ENCODE assay signal across 8 mouse cellular contexts in the genomic region with DNA sequence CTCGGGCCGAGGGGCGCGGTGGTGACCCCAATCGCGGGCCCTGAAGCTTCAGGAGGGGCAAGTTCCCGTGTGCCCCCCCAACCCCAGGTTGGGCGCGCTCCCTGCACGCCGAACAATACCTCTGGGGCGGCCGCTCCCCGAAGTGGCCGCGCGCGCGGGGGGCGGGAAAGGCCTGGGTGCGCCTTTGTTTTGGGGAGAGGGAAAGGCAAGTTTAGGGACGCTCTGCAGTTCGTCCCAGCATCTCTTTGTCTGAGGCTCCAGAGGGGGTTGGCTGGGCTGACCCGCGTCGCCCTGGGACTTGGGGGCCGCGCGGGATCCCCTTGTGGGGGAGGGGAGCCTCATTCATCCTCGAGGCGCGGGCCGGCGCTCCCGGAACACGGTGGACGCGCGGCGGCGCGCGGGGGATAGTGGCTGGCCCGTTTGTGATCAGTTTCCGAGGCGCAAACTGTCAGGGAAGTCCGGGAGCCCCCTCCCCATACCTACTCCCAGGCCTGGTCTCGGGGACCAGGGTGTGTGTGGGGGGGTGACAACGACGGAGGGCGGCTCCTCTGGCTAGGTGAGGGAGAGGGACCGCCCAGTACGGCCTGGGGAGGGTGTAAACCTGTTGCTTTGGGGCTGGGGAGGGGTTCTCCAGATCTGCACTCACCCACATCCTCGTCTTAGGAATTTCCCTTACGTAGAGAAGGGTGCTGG. TPM values are rescaled to one million over a fixed set of nuclear protein-coding genes. Genes with fewer than 3 reads are reported as not detected.
DNase-seq lines count a peak whose midpoint lies in the region; ATAC-seq and TF ChIP-seq lines count a peak whose summit lies in the region.

No protein-coding gene starts in this region.

- H3K4me2 ChIP-seq in embryonic facial prominence, embryonic 15.5 days (replicated peaks): peak overlapping the region; percentile 51
- H3K4me2 ChIP-seq in heart, embryonic 16.5 days (ENCODE audit: low read depth, low read length): peak overlapping the region; percentile 63
- H3K4me2 ChIP-seq in lung, embryonic 14.5 days: peak overlapping the region; percentile 70

- peak overlapping the region; percentile 55 for H3K9ac ChIP-seq in embryonic facial prominence, embryonic 15.5 days
- peak overlapping the region; percentile 93 for H3K9ac ChIP-seq in heart, embryonic 16.5 days (ENCODE audit: low read length)
- peak overlapping the region; percentile 83 for H3K9ac ChIP-seq in lung, embryonic 14.5 days

- H3K27ac ChIP-seq in embryonic facial prominence, embryonic 15.5 days (replicated peaks): peak overlapping the region; percentile 96
- H3K27ac ChIP-seq in heart, embryonic 16.5 days (ENCODE audit: low read length): peak overlapping the region; percentile 98
- H3K27ac ChIP-seq in lung, embryonic 14.5 days (ENCODE audit: low read depth): peak overlapping the region; percentile 96

- no peaks in the 10 kb centered on the region for H3K9me3 ChIP-seq in embryonic facial prominence, embryonic 15.5 days (replicated peaks)
- H3K9me3 ChIP-seq in heart, embryonic 16.5 days (replicated peaks; ENCODE audit: control insufficient read depth, low read length): no peaks in the 10 kb centered on the region
- no peaks in the 10 kb centered on the region for H3K9me3 ChIP-seq in lung, embryonic 14.5 days (ENCODE audit: low read depth, low read length)

- no peak for TF ChIP-seq CTCF in lung, embryonic 14.5 days (IDR thresholded peaks at IDR 0.05; ENCODE audit: low read depth)

- peak; percentile 70 for DNase-seq in CD4-positive, CD25-positive, alpha-beta regulatory T cell, adult 2 months (ENCODE audit: low read depth, low spot score)
- peak; percentile 34 for DNase-seq in adrenal gland, postnatal 25 days
- DNase-seq in kidney, postnatal 14 days: peak; percentile 53
- peak; percentile 59 for DNase-seq in lung, embryonic 14.5 days
- DNase-seq in ovary, postnatal 10 days (ENCODE audit: low spot score): peak; percentile 15
- peak; percentile 53 for DNase-seq in thymus, postnatal 14 days

- H3K27me3 ChIP-seq in embryonic facial prominence, embryonic 15.5 days: no peaks in the 10 kb centered on the region
- no peaks in the 10 kb centered on the region for H3K27me3 ChIP-seq in heart, embryonic 16.5 days (ENCODE audit: control insufficient read depth, insufficient read depth, low read length)
- no peaks in the 10 kb centered on the region for H3K27me3 ChIP-seq in lung, embryonic 14.5 days (ENCODE audit: insufficient read depth, low read length)

- H3K4me1 ChIP-seq in embryonic facial prominence, embryonic 15.5 days: no peaks in the 10 kb centered on the region
- peaks cover 8% of the 10 kb centered on the region for H3K4me1 ChIP-seq in heart, embryonic 16.5 days (ENCODE audit: control insufficient read depth, insufficient read depth, low read length)
- 0 out of 2 replicates have a peak, but pooled peaks cover 3% of the 10 kb centered on the region for H3K4me1 ChIP-seq in lung, embryonic 14.5 days (ENCODE audit: insufficient read depth)

- 17% methylated on average over 48 of the region's 55 CpGs for WGBS in embryonic facial prominence, embryonic 15.5 days
- 14% methylated on average over 30 of the region's 55 CpGs for WGBS in heart, embryonic 16.5 days
- WGBS in lung, embryonic 14.5 days: 14% methylated on average over 40 of the region's 55 CpGs

- H3K36me3 ChIP-seq in embryonic facial prominence, embryonic 15.5 days: no peaks in the 10 kb centered on the region
- H3K36me3 ChIP-seq in heart, embryonic 16.5 days (ENCODE audit: control insufficient read depth, insufficient read depth): no peaks in the 10 kb centered on the region
- no peaks in the 10 kb centered on the region for H3K36me3 ChIP-seq in lung, embryonic 14.5 days (ENCODE audit: insufficient read depth)

- peak overlapping the region; percentile 61 for H3K4me3 ChIP-seq in embryonic facial prominence, embryonic 15.5 days (replicated peaks)
- H3K4me3 ChIP-seq in heart, embryonic 16.5 days (ENCODE audit: low read length): peak overlapping the region; percentile 80
- peak overlapping the region; percentile 61 for H3K4me3 ChIP-seq in lung, embryonic 14.5 days (ENCODE audit: low read depth, low read length)

- ATAC-seq in embryonic facial prominence, embryonic 15.5 days (ENCODE audit: insufficient number of reproducible peaks, low FRiP score, low TSS enrichment, low read depth): no peak
- ATAC-seq in heart, embryonic 16.5 days (replicated peaks; ENCODE audit: extremely low read depth, insufficient read depth, low FRiP score): peak; percentile 15
- peak; percentile 18 for ATAC-seq in lung, embryonic 14.5 days (ENCODE audit: insufficient read depth)

RNA-seq across cellular contexts. Expression of a gene that starts 0.6 kb away (rescaled TPM):
- 73.2 and 81.4 TPM in 2 replicates for total RNA-seq in adrenal gland, postnatal 25 days (2021)
- 65.1 and 67.1 TPM in 2 replicates for polyA plus RNA-seq in embryonic facial prominence, embryonic 15.5 days (2015; fragmentation: Nextera tagmentation; extraction: Ambion mirVana)
- polyA plus RNA-seq in heart, embryonic 16.5 days (2015; fragmentation: Nextera tagmentation; extraction: Ambion mirVana): 55.5 and 59.9 TPM in 2 replicates
- 82.8 and 83.0 TPM in 2 replicates for polyA plus RNA-seq in lung, embryonic 14.5 days (2014; fragmentation: Nextera tagmentation; extraction: Ambion mirVana)

Comparison
In these comparisons a context has a peak if more than half of its experiments do, and no peak if none do; other contexts are left out.
1. DNase-seq: peak in every context shown above with its lines; median percentile 70 in CD4-positive, CD25-positive, alpha-beta regulatory T cell, adult 2 months; 59 in lung, embryonic 14.5 days; 53 in kidney, postnatal 14 days; 53 in thymus, postnatal 14 days; 34 in adrenal gland, postnatal 25 days; 15 in ovary, postnatal 10 days.